Mouse (Mus musculus) kidney, postnatal 10 days (tissue): Measurements from ENCODE around the gene Mrm3.
"Not testable (repeated sequence)": the region's sequence is repeated elsewhere in the genome, so short reads cannot be mapped to it uniquely, and the experiment has no call there.

Source experiments
- DNase-seq: peaks from one replicate; pipeline ENCODE4 v3.0.0; 2021; ENCODE audit warnings: mixed read lengths

Gene Mrm3

GRCm38 (mm10) chr11:76242901-76243810, at the start of gene Mrm3, which contains the start of gene Glod4:
Gene Mrm3, plus strand, starts transcription at chr11:76243715.
Gene Glod4, minus strand, starts transcription at chr11:76243725.
- peak; percentile 96 for DNase-seq

DNA sequence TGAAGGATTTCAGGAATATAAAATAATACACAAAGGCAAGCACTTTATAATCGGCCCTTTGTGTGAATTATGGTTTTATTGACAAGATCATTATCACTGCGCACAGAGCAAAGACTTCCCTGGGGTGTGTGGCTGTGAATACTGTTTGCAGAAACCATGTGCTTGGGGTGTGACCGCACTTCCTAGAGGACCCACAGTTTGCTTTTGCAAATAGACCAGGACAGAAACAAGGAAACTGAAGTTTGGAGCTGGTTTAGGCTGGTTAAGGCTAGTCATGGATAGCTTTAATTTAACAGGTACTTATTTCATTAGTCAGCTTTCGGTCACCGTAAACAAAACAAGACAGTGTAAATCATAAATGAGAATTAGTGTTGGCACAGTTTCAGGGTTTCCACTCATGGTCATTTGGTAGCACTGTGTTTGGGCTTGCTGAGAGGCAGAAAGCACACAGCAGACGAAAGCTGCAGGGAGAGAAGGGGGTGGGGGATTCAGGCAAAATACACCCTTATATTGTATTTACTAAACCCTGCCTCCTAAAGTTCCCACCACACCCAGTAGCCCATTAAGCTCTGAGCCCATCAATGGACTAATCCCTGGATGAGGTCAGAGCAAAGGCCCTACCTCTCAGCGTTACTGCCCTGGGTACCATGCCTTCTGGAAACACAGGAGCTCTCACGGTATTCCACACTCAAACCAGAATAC, 47.1 kb upstream of the Mrm3 start:
- no peak for DNase-seq

- DNase-seq, result no peak
Observed at GRCm38 (mm10) chr11:76196977-76197469, 46.5 kb upstream of the Mrm3 start.

DNA sequence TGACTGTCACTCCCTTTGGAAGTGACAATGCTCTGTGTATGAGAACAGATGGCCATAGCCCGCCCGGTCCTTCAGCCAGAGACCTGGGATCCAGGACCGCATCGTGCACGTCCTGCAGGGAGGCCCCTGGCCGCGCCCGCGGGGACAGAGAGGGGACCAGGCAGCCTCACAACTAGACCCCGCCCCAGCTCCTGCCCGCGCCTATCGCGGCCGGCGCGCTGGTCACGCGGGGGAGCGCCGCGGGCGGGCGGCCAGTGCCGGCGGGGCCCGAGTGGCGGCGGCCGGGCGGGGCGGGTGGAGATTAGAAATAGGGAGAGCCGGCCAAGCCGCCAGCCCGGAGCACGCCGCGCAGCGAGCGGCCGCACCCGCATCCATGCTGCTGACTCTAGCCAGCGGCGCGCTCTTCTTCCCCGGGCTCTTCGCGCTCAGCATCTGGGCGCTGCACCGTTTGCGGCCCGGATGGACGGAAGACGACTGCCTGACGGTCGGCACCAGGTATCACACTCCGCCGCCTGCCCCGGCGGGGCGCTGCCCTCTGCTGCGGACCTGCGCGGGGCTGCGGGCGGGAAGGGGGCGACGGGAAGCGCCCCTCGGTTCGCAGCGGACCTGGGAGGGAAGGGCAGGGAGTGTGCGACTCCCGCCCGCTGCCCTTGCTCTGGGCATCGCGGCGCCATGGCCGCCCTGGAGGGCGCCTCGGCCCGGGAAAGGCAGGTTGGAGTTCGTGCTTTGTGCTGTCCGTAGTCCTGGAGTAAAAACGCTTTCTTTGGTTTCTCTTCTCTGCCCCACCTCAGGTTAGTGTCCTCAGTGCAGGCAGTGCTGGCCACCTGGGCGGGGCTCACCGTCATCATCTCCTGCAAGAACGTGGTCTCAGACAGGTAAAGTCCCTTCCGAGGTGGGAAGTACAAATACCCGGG, 41.5 kb upstream of the Mrm3 start:
- peak; percentile 92 for DNase-seq

DNA sequence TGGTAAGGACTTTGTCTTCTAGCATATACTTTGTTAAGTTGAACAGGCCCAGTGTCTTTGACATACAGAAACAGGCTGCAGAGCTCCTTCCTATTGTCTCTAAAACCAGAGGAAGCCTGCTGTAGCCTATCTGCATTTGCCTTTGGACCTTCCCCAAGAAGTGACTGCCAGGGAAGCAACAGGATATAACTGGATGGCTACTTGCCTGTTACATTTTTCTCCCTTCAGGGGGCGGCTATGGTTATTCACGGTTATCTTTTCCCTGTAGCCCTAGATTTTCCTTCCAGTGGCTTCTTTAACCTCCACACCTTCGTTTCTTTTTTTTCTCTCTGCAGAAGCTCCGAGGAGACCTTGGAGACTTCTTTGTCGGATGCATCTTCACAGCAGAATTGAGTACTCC, 36.7 kb upstream of the Mrm3 start:
- no peak for DNase-seq

DNA sequence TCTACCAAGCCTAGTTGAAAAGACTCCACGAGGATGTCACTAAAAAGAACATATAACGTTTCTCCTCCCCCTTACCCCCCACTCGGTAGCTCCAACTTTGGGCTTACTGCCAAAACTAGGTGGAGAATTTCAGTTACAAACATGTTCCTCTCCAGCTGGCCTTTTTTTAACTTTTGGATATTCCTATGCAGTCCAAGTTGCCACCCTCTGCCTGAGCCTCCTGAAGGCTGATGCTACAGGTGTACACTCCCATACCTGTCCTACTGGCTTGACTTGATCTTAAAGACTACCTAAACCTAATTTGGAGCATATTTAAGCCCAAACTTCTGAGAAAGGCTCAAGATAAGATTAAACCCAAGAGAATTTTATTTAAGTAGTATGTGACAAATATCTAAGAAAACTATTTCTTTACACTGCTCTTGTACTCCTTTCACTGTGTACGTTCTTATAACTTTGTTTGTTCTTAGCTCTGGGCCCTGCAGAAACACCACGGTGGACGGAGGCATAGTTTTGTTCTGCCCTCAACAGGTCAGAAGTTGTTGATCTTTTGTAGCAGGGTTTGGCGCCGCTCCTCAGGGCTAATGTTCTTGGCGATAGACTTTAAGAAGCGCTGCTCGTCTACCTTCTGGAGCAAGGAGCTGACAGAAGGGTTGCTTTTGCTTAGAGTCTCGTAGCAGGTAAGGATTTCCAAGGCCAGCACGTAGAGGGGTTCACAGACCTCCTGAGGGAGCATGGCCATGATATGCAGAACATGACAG, 33.1 kb upstream of the Mrm3 start:
- DNase-seq, result no peak

DNA sequence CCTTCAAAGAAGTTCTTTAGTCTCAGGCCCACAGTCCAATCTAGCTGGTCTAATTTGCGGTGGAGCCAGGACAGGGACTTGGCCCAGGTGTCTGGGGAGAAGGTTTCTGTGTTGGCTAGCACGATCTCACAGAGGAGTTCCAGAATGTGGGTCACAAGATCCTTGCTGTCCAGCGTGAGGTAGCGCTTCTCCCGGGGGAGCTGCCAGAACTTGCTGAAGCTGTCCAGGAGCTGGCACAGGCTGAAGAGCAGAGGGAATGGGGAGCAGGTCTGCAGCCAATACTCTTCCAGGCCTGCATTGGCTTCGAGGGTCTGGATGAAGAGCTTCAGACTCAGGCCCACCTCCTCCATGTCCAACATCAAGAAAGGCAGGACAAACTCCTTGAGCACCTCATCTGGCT, 31.9 kb upstream of the Mrm3 start:
- not testable (repeated sequence) for DNase-seq

- DNase-seq, result no peak
Observed at GRCm38 (mm10) chr11:76213841-76214240, 29.7 kb upstream of the Mrm3 start.

DNA sequence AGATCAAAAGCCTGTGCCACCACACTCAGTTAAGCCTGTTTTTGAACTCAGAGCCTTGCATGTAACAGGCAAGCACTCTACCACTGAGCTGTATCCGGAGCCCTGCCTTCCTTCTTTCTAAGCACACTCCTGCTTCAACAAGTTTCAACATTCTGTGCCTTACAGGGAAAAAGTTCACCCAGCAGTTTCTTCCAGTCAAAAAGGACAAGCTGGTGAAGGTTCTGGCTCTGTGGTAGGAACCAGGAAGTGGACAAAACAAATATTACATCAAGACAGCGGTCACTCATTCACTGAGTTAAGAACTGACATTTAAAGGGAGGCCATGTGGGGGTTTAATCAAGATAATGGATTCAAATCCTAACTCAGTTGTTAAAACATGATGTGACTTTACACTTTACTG, 28.5 kb upstream of the Mrm3 start:
- DNase-seq, result no peak

DNA sequence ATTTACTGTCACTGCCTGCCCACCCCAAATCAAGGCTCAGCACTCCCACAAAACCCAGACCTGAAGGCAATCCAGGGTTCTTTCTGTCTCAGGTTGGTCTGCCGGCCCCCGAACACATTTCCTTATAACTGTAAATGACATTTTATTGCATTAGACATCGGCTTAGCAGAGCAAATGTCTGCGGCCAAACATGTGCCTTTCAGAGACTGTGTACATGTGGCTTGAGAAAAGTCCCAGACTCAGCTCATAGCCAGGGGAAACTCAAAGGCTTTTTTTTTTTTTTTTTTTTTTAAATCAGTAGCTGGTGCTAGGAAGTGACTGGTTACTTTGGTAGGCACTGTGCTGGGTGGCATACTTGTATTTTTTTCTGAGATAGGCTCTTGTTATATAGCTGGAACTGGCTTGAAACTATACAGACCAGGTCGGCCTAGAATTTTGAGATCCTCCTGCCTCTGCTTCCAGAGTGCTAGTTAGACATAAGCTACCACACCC, 27.4 kb upstream of the Mrm3 start:
- no peak for DNase-seq

GRCm38 (mm10) chr11:76216681-76217389, 26.7 kb upstream of the Mrm3 start:
- DNase-seq, result peak; percentile 65

- DNase-seq, result peak; percentile 99
Observed at GRCm38 (mm10) chr11:76217390-76217800, 26.1 kb upstream of the Mrm3 start, which contains the start of the genes Dbil5 and Gemin4. Gene Dbil5, plus strand, starts transcription at chr11:76217608. Gene Gemin4, minus strand, starts transcription at chr11:76217664.

DNA sequence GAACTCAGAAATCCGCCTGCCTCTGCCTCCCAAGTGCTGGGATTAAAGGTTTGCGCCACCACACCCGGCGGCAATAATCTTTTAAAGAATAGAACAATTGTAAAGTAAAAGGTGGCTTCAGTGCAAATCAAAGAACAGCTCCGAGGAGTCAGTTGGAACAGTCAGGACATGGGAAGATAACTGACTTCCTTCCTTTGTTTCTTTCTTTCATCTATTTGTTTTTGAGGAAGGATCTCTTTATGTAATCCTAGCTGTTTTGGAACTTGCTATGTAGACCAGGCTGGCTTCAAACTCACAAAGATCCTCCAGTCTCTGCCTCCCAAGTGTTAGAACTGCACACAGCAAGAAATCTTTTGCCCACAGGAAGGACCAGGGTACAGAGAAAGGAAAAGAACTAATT, 18.9 kb upstream of the Mrm3 start:
- DNase-seq, result no peak

GRCm38 (mm10) chr11:76225051-76225450, 18.5 kb upstream of the Mrm3 start:
- DNase-seq, result no peak

DNA sequence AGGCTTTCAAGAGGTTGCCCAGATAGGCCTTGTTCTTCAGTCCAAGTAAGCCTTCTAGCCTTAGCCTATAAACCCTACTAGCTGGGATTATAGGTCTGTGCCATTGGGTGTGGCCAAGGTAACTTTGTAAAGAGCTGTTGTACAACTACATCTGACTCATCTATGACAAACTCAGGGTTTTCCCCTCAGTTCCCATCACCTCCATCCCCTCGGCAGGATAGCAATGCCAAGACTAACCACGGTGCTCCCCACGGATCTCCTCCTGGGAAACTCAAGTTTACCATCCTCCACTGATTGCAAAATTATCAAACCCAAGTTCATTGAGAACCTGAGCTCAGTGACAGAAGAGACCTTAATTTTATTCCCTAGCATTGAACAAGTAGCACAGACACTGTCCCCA, 7.4 kb upstream of the Mrm3 start:
- no peak for DNase-seq

- no peak for DNase-seq
Observed at GRCm38 (mm10) chr11:76239750-76240149, 3.8 kb upstream of the Mrm3 start.

DNA sequence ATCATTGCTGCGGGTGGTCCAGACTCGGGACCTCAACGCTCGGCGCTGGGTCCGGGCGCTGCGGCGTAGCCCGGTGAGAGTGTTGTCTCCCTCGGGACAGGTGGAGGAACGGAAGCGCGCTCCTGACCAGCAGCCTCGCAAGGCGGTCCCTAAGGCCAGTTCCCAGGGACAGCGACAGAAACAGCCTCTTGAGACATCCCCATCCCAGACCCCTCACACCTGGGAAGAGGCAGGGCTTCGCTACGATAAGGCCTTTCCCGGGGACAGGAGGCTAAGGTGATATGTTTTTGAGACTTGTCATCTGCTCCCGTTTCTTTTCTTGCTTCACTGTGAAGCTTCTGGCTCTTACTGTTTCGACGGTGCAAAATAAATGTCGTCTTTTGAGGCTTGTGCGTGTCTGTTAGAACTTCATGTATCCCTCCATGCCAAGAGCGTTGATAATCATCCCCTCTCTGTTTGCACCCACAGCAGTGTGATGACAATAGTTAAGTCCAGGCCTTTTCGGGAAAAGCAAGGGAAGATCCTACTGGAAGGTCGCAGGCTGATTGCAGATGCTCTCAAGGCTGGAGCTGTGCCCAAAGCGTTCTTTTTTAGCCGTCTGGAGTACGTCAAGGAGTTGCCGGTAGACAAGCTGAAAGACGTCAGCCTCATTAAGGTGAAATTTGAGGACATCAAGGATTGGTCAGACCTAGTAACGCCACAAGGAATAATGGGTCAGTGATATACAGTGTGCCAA, 464 bp downstream of the Mrm3 start:
- DNase-seq, result no peak

- DNase-seq, result no peak
Observed at GRCm38 (mm10) chr11:76246439-76246838, 2.9 kb downstream of the Mrm3 start.

GRCm38 (mm10) chr11:76247239-76247638, 3.7 kb downstream of the Mrm3 start:
- DNase-seq, result no peak

- DNase-seq, result peak; percentile 26
Observed at GRCm38 (mm10) chr11:76252036-76252435, 8.5 kb downstream of the Mrm3 start.
